Mouse (Mus musculus) G1E (cell line): ENCODE results near the gene Nrf1.

ENCODE experiments used
- CTCF ChIP-seq: IDR thresholded peaks from 2 replicates; pipeline ENCODE4 v1.5.1; 2012; ENCODE audit warnings: low read depth, low read length, inconsistent platforms, mixed read lengths
- GATA1 ChIP-seq: IDR thresholded peaks from 2 replicates; pipeline ENCODE4 v1.6.1; 2012; ENCODE audit warnings: borderline replicate concordance, low read length, inconsistent platforms, mixed read lengths
- TAL1 ChIP-seq: conservative IDR thresholded peaks from 2 replicates; pipeline ENCODE4 v1.6.1; 2012; ENCODE audit warnings: low read depth, low read length, inconsistent platforms, mixed read lengths

GRCm38 (mm10) chr6:30005851-30006250 is 41.9 kb upstream of the Nrf1 start:
- TF ChIP-seq TAL1 (no peak), GATA1 (no peak), CTCF (no peak)
